Mouse (Mus musculus): ENCODE results near the gene Gfi1. TPM values are rescaled to one million over a fixed set of nuclear protein-coding genes. Genes with fewer than 3 reads are reported as not detected.
A peak's percentile ranks its signal among the peaks of the same experiment; 100 is the strongest.

Gfi1 gene
- polyA plus RNA-seq, 1 experiment from 2014 or later, result not detected

DNA sequence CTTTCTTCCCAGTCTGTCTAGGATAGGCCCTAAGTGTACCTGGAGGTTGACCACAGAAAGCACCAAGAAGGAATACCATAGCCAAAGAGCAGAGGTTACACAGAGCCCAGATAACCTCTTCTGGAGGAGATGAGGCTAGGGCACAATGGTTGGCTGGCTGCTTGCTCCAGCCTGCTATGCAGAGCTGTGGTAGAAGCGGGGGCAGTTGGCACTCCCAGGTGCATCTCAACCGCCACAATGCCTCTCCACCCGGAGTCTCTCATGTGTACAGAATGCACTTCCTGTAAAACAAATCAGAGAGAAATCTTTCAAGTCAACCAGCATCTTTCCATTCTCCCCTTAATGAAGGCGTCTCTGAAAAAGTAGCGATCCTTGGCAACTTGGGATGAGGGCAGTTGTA, 13.2 kb upstream of the Gfi1 start:
- H3K4me2 ChIP-seq, result no peak overlapping the region
- ATAC-seq (ENCODE audit: insufficient number of reproducible peaks, insufficient read depth, low FRiP score, low TSS enrichment, low read depth), result no peak
- WGBS, result 93% methylated on average over 5 of the region's 5 CpGs
- no peaks in the 10 kb centered on the region for H3K9me3 ChIP-seq
- H3K36me3 ChIP-seq, result peaks cover 1% of the 10 kb centered on the region; the same call in 1 of the 2 replicates
- no peak overlapping the region for H3K27ac ChIP-seq
- H3K27me3 ChIP-seq, result no peaks in the 10 kb centered on the region
- no peaks in the 10 kb centered on the region for H3K4me1 ChIP-seq (replicated peaks)
- no peak overlapping the region for H3K4me3 ChIP-seq (replicated peaks)
- H3K9ac ChIP-seq (replicated peaks), result no peak overlapping the region

DNA sequence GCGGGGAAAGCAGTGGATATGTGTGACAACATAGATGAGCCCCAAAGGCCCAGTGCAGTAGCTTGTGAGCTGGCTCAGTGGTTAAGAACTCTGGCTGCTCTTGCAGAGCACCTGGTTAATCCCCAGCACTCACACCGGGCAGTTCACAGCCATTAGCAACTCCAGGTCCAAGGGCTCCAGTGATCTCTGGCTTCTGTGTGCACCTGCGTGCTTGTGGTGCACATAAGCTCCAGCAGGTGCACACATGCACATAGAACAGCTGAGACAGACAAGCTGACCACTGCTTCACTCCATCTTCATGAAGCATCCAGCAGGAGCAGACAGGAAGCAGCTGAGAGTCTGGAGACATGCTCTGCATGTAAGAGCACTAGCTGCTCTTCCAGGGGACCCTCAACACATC, 12.5 kb upstream of the Gfi1 start:
- Histone ChIP-seq H3K27ac (no peak overlapping the region), H3K4me2 (no peak overlapping the region), H3K27me3 (peaks cover under 1% of the 10 kb centered on the region; the same call in 1 of the 2 replicates), H3K36me3 (no peaks in the 10 kb centered on the region), H3K4me3 (replicated peaks) (no peak overlapping the region), H3K9me3 (no peaks in the 10 kb centered on the region), H3K4me1 (replicated peaks) (no peaks in the 10 kb centered on the region), H3K9ac (replicated peaks) (no peak overlapping the region)
- 60% methylated on average over 3 of the region's 3 CpGs for WGBS
- no peak for ATAC-seq (ENCODE audit: insufficient number of reproducible peaks, insufficient read depth, low FRiP score, low TSS enrichment, low read depth)

DNA sequence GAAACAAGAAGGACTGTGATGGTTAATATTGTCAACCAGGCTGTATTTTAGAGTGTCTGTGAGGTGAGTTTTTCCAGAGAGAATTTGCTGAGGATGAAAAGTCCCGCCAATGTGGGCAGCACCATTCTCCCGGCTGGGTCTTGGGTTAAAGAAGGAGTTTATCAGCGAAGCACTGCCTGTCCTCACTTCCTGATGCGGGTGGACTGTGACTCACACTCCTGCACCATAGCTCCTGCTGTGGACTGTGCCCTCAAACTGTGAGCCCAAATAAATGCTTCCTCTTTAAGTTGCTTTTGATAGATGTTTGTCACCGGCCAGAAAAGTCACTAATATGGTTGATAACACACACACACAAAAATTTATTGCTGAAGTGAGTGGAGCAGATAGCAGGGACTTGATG, 10.3 kb upstream of the Gfi1 start:
- Histone ChIP-seq H3K27me3 (peaks cover 12% of the 10 kb centered on the region), H3K4me3 (replicated peaks) (no peak overlapping the region), H3K27ac (no peak overlapping the region), H3K9ac (replicated peaks) (no peak overlapping the region), H3K9me3 (no peaks in the 10 kb centered on the region), H3K4me1 (replicated peaks) (no peaks in the 10 kb centered on the region), H3K36me3 (no peaks in the 10 kb centered on the region), H3K4me2 (no peak overlapping the region)
- ATAC-seq (ENCODE audit: insufficient number of reproducible peaks, insufficient read depth, low FRiP score, low TSS enrichment, low read depth), result no peak
- 82% methylated on average over 5 of the region's 5 CpGs for WGBS

DNA sequence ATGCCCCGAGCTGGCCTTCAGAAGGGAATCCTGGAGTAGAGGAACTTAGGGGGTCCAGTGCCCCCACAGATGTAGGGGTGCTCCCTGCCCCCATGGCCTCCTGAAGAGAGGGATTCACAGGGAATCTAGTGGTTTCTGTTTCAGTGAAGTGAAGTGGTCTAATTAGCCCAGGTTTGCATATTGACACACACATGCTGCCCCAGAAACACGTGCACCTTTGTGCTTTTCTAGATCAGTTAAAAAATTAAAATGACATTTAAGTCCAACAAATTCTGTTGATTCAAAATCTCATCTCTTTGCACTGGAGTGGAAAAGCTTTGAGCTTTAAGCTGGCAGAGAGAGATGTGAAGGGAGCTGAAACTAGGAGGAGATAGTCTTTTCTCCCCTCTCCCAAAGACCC, 6.0 kb upstream of the Gfi1 start:
- no peak overlapping the region for H3K27ac ChIP-seq
- H3K27me3 ChIP-seq, result peaks cover 48% of the 10 kb centered on the region
- no peaks in the 10 kb centered on the region for H3K36me3 ChIP-seq
- whole genome bisulfite sequencing, result 23% methylated on average over 2 of the region's 2 CpGs
- no peaks in the 10 kb centered on the region for H3K9me3 ChIP-seq
- peaks cover 1% of the 10 kb centered on the region for H3K4me1 ChIP-seq (replicated peaks)
- H3K4me2 ChIP-seq, result no peak overlapping the region
- ATAC-seq (ENCODE audit: insufficient number of reproducible peaks, insufficient read depth, low FRiP score, low TSS enrichment, low read depth), result no peak
- H3K9ac ChIP-seq (replicated peaks), result no peak overlapping the region
- no peak overlapping the region for H3K4me3 ChIP-seq (replicated peaks)

DNA sequence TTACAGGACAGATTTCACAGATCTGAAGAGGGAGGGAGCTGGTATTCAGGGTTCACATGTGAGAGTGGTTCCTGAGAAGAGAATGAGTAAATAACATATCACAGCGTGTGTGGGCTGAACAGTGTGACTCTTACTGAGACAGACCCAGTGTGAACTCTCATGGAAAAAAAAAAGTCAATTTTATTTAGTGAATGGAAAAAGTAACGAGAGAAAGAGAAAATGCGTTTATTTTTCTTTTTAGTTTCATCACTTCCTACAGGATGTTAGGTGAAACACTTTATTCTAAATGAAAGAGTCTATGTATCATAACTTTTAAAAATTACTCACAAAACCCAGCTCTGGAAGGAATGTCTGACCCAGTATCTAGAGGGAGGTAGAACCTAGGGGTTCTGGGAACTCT, 5.6 kb upstream of the Gfi1 start:
- 52% methylated on average over 3 of the region's 3 CpGs for WGBS
- no peak overlapping the region for H3K4me2 ChIP-seq
- no peak overlapping the region for H3K9ac ChIP-seq (replicated peaks)
- no peak overlapping the region for H3K4me3 ChIP-seq (replicated peaks)
- H3K9me3 ChIP-seq, result no peaks in the 10 kb centered on the region
- peaks cover 53% of the 10 kb centered on the region for H3K27me3 ChIP-seq
- H3K4me1 ChIP-seq (replicated peaks), result peaks cover 6% of the 10 kb centered on the region
- H3K36me3 ChIP-seq, result no peaks in the 10 kb centered on the region
- no peak for ATAC-seq (ENCODE audit: insufficient number of reproducible peaks, insufficient read depth, low FRiP score, low TSS enrichment, low read depth)
- no peak overlapping the region for H3K27ac ChIP-seq

DNA sequence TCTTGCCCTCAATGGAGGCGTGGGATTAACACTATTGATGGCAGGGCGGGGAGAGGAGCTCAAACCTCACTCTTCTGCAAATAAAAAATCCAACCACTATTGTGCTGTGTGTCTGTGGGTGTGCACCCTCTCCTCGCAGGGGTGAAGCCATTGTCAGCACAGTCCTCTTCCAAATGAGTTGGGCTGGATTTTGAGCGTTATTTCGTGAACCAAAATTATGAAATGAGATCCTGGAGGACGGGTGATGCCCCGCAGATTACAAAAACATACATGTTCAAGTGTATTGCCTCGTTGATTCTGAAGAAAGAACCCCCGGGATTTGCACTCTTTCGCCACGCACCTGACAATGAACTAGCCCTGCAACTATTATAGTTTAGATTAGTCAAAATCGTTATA, 1.2 kb upstream of the Gfi1 start:
- Histone ChIP-seq H3K4me1 (replicated peaks) (peaks cover 39% of the 10 kb centered on the region), H3K9ac (replicated peaks) (no peak overlapping the region), H3K4me3 (replicated peaks) (peak overlapping the region; percentile 34), H3K9me3 (no peaks in the 10 kb centered on the region), H3K36me3 (no peaks in the 10 kb centered on the region), H3K27me3 (peaks cover 89% of the 10 kb centered on the region), H3K27ac (no peak overlapping the region), H3K4me2 (peak overlapping the region; percentile 57)
- 16% methylated on average over 12 of the region's 12 CpGs for WGBS
- no peak for ATAC-seq (ENCODE audit: insufficient number of reproducible peaks, insufficient read depth, low FRiP score, low TSS enrichment, low read depth)

DNA sequence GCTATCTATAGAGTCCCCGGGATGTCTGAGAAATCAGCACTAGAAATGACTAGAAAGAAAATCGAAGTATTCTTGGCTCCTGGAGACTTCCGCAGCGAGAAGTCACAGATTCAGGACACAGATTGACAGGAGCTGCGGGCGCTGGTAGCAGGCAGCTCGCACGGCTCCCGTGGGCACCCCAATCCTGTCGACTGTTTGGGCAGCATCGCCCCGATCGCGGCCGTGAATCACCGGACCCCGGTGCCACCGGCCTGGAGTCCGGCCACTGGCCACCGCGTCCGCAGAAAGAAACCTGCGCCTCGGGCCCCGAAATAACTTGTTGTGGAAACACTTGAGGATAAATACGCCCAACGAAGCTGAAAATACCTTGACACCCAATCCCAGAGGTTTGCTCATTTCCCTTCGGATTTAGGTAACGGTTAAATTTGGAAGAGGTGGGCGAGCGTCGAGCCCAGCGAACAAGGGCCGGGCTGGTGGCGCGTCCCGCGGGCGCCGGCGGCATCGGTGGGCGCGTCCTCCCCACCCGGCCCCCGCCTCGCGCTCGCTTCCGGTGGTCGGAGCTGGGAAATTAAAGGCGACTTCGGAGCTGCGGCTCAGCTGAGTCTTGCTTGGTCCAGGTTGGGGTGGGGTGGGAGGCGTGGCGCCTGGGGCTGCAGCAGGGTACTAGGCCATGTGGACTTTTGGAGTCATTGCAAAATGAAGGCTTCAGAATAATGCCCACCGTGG, 608 bp upstream of the Gfi1 start:
- WGBS, result under 1% methylated on average over 57 of the region's 57 CpGs
- no peak overlapping the region for H3K9ac ChIP-seq (replicated peaks)
- H3K4me1 ChIP-seq (replicated peaks), result peaks cover 44% of the 10 kb centered on the region
- H3K27ac ChIP-seq, result no peak overlapping the region
- H3K27me3 ChIP-seq, result peaks cover 90% of the 10 kb centered on the region
- no peaks in the 10 kb centered on the region for H3K36me3 ChIP-seq
- ATAC-seq (ENCODE audit: insufficient number of reproducible peaks, insufficient read depth, low FRiP score, low TSS enrichment, low read depth), result no peak
- H3K4me2 ChIP-seq, result peak overlapping the region; percentile 57
- H3K9me3 ChIP-seq, result no peaks in the 10 kb centered on the region
- peak overlapping the region; percentile 34 for H3K4me3 ChIP-seq (replicated peaks)

DNA sequence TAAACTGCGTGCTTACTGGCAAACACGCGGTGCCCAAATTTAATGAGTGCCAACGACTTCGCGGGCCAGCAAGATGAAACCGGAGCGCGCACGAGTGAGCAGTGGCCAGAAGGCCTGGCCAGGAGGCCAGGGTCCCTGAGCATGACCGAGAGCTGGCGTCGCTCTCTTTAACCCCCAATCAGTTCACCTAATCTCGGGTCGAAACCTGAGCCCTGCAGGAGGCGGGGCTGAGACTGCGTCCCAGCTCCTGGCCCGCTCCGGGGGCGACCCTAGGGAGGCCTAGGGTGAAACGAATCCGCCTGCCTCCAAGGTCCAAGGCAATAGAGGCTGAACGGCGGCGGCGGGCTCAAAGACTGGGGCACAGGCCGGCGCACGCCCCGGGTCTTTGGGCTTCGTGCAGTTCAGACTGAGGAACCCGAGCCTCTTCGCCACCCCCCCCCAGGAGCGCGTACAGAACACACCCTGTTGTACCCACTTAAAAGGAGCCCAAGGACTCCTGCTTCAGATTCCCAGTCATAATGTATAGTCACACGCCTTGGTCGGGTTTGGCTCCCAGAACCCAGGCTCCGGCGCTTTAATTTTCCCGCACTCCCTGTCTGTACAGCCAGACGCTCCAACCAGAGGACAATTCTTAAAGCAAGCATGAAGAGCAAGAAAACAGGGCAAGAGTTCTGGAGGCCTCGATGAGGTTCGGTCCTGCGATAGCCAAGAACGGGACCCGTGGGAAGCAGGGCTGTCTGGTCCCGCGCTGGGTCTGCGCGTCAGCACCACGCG, 988 bp downstream of the Gfi1 start:
- no peaks in the 10 kb centered on the region for H3K9me3 ChIP-seq
- H3K36me3 ChIP-seq, result no peaks in the 10 kb centered on the region
- no peak for ATAC-seq (ENCODE audit: insufficient number of reproducible peaks, insufficient read depth, low FRiP score, low TSS enrichment, low read depth)
- peak overlapping the region; percentile 34 for H3K4me3 ChIP-seq (replicated peaks)
- H3K27me3 ChIP-seq, result peaks cover 94% of the 10 kb centered on the region
- H3K9ac ChIP-seq (replicated peaks), result no peak overlapping the region
- under 1% methylated on average over 52 of the region's 52 CpGs for WGBS
- H3K27ac ChIP-seq, result no peak overlapping the region
- H3K4me1 ChIP-seq (replicated peaks), result peaks cover 50% of the 10 kb centered on the region
- H3K4me2 ChIP-seq, result peak overlapping the region; percentile 57

DNA sequence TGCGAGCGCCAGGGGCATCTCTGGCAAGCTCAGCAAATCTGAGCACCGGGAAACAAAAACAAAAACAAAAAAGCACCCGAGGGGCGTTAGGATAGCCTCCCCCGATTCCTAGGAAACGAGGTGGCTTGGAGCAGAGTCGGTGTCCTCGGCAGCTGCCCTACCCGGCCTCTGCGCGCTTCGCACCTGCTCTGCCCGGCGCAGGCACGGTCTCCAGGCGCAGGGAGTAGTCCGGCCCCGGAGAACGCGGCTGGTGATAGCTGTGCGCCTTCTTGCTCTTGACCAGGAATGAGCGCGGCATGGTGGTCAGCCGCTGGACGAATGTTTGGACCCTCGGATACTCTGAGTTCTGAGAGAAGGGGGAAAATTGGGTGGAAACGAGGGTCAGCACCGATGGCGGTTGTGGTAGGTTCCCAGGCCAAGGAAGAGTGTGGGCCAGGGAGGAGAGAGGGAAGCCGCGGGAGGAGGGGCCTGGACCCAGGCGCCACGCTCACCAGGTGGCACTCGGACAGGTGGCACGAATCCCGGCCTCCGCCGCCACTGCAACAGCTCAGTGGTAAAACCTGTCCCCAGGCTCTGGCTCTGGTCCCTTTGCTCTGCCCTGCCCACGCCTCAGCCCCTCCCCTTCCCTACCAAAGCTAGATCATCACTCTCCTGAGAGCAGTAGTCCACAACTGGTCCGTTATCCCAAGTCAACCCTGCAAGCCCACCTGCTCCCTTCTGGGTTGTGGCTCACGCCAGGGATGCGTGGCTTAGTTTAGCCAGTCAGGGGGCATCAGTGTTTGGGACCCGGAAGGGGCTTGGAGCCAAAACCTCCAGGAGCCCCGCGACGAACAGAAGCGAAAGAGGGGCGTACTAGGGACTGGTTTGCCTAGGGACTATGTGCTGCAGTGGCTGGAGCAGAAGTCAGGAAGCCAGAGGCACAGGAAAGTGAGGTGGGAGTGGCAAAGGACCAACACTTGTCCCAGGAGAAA, 2.0 kb downstream of the Gfi1 start:
- H3K27me3 ChIP-seq, result peaks cover 99% of the 10 kb centered on the region
- peak overlapping the region; percentile 57 for H3K4me2 ChIP-seq
- H3K9ac ChIP-seq (replicated peaks), result no peak overlapping the region
- under 1% methylated on average over 49 of the region's 49 CpGs for WGBS
- H3K27ac ChIP-seq, result no peak overlapping the region
- H3K36me3 ChIP-seq, result no peaks in the 10 kb centered on the region
- peak overlapping the region; percentile 21 for H3K4me3 ChIP-seq (replicated peaks)
- peaks cover 50% of the 10 kb centered on the region for H3K4me1 ChIP-seq (replicated peaks)
- ATAC-seq (ENCODE audit: insufficient number of reproducible peaks, insufficient read depth, low FRiP score, low TSS enrichment, low read depth), result no peak
- H3K9me3 ChIP-seq, result no peaks in the 10 kb centered on the region

DNA sequence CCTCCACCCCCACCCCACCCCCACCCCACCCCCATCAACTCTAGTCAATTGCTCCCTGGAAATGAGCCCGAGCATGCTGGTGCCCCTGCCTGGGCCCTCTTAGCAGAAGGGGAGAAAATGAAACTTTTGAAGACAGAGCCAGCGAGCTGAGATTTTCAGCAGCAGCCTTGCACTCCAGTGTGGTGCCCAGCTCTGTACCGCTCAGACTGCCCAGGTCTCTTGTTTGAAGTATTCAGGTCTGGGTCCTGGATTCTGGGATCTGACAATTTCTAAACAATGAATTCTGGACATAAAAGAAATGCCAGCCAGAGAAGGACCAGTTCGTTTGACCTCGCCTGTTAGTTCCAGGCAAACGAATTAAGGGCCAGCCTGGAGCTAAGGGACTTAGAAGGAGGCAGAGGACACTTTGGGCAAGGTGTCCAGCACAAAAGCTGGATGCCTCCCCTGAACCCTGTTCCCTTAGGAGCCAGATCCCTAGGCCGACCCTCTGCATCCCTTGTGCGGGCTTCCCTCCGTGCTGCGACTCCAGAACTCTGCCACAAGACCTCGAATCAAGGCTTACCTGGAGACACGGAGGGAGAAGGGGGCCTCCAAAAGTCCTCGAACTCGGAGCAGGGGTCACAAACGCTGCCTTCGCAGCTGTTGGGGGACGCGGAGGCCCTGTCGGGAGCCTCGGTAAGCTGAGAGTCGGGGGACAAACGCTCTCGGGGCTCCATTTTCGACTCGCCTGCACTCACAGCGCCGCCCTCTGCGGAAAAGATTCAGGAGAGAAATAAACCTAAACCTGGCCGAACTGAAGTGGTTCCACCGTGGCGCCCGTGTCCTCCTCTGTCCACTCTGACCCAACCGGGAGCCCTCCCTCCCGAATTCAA, 2.9 kb downstream of the Gfi1 start:
- Histone ChIP-seq H3K27me3 (peaks cover 96% of the 10 kb centered on the region), H3K36me3 (no peaks in the 10 kb centered on the region), H3K4me1 (replicated peaks) (peaks cover 50% of the 10 kb centered on the region), H3K4me3 (replicated peaks) (peak overlapping the region; percentile 21), H3K9ac (replicated peaks) (no peak overlapping the region), H3K27ac (no peak overlapping the region), H3K4me2 (peak overlapping the region; percentile 57), H3K9me3 (no peaks in the 10 kb centered on the region)
- ATAC-seq (ENCODE audit: insufficient number of reproducible peaks, insufficient read depth, low FRiP score, low TSS enrichment, low read depth), result no peak
- 1% methylated on average over 34 of the region's 34 CpGs for WGBS
